ENCODE assay signal across 17 mouse cellular contexts in genomic region chr4:146492851-146493250, GRCm38 (mm10). TPM values are rescaled to one million over a fixed set of nuclear protein-coding genes. Genes with fewer than 3 reads are reported as not detected.
DNase-seq lines count a peak whose midpoint lies in the region; ATAC-seq and TF ChIP-seq lines count a peak whose summit lies in the region.
"Had no signal": no experiment of that assay in that cellular context is flagged by ENCODE, and none has a peak within 500 bp of the region (broad histone marks: within the 10 kb centered on the region; RNA-seq: fewer than 3 reads in every experiment).

No protein-coding gene starts in this region.

- no peaks in the 10 kb centered on the region for H3K4me1 ChIP-seq in hindbrain, postnatal 0 days (ENCODE audit: insufficient read depth, low read length)
- H3K4me1 ChIP-seq in hindbrain, embryonic 16.5 days (ENCODE audit: control insufficient read depth, insufficient read depth, low read depth, low read length) = no peaks in the 10 kb centered on the region
- H3K4me1 ChIP-seq: kidney, embryonic 15.5 days; lung, embryonic 15.5 days had no signal

- no peak for TF ChIP-seq CTCF in hindbrain, postnatal 0 days (IDR thresholded peaks at IDR 0.05; ENCODE audit: low read depth)

- peaks cover 57% of the 10 kb centered on the region for H3K9me3 ChIP-seq in hindbrain, postnatal 0 days (ENCODE audit: low read length)
- peaks cover 45% of the 10 kb centered on the region for H3K9me3 ChIP-seq in hindbrain, embryonic 16.5 days (ENCODE audit: control insufficient read depth, low read length)

- H3K4me2 ChIP-seq in hindbrain, postnatal 0 days (ENCODE audit: low read depth, low read length) = no peak overlapping the region
- no peak overlapping the region for H3K4me2 ChIP-seq in hindbrain, embryonic 16.5 days (ENCODE audit: low read length)
- H3K4me2 ChIP-seq: kidney, embryonic 15.5 days; lung, embryonic 15.5 days had no signal

- H3K27me3 ChIP-seq in hindbrain, postnatal 0 days (ENCODE audit: insufficient read depth, low read length) = no peaks in the 10 kb centered on the region
- H3K27me3 ChIP-seq in hindbrain, embryonic 16.5 days (replicated peaks; ENCODE audit: control insufficient read depth, insufficient read depth, low read length) = no peaks in the 10 kb centered on the region
- H3K27me3 ChIP-seq: kidney, embryonic 15.5 days; lung, embryonic 15.5 days had no signal

- H3K27ac ChIP-seq in hindbrain, postnatal 0 days = no peak overlapping the region
- no peak overlapping the region for H3K27ac ChIP-seq in hindbrain, embryonic 16.5 days (ENCODE audit: low read depth, low read length)
- H3K27ac ChIP-seq: heart, adult 2 months; kidney, embryonic 15.5 days; lung, embryonic 15.5 days had no signal

- H3K36me3 ChIP-seq in hindbrain, postnatal 0 days (ENCODE audit: insufficient read depth, low read length) = no peaks in the 10 kb centered on the region
- H3K36me3 ChIP-seq in hindbrain, embryonic 16.5 days (ENCODE audit: control insufficient read depth, insufficient read depth, low read length) = no peaks in the 10 kb centered on the region
- H3K36me3 ChIP-seq: kidney, embryonic 15.5 days; lung, embryonic 15.5 days had no signal

- H3K9ac ChIP-seq in hindbrain, postnatal 0 days (replicated peaks; ENCODE audit: low read length) = no peak overlapping the region
- H3K9ac ChIP-seq in hindbrain, embryonic 16.5 days (ENCODE audit: low read depth, low read length) = no peak overlapping the region
- H3K9ac ChIP-seq: kidney, embryonic 15.5 days; lung, embryonic 15.5 days had no signal

- 41% methylated on average over 1 of the region's 1 CpGs for WGBS in hindbrain, postnatal 0 days
- 40% methylated on average over 1 of the region's 1 CpGs for WGBS in hindbrain, embryonic 16.5 days

- peak; percentile 2 for DNase-seq in hindbrain, postnatal 0 days (ENCODE audit: low spot score)
- DNase-seq in ES-CJ7 (ENCODE audit: low read depth, low spot score) (peak; percentile 31), R1 (ENCODE audit: low read depth, low spot score) (peak; percentile 53)
- no peak for DNase-seq in left cerebral cortex, adult 18-20 months (ENCODE audit: low spot score in 2 of 2)
- DNase-seq in spleen, postnatal 14 days (ENCODE audit: low spot score in 2 of 2) = no peak
- DNase-seq: adrenal gland, adult 2 months; cerebellum, postnatal 10 days; embryo, embryonic 11 days; heart, adult 2 months; left cerebral cortex, postnatal 4 days; right cerebral cortex, adult 18-20 months had no signal

- no peak overlapping the region for H3K4me3 ChIP-seq in hindbrain, postnatal 0 days (ENCODE audit: low read length)
- H3K4me3 ChIP-seq in hindbrain, embryonic 16.5 days (ENCODE audit: low read length) = no peak overlapping the region
- H3K4me3 ChIP-seq: heart, adult 2 months; kidney, embryonic 15.5 days; lung, embryonic 15.5 days had no signal

- no peak for ATAC-seq in hindbrain, postnatal 0 days
- ATAC-seq in hindbrain, embryonic 16.5 days = no peak
- ATAC-seq in megakaryocyte-erythroid progenitor cell, adult 5-6 weeks (replicated peaks; ENCODE audit: low FRiP score, low TSS enrichment, poor library complexity, severe bottlenecking) = 0 out of 2 replicates have a peak, but pooled peaks have one; percentile 23

RNA-seq across cellular contexts. Expression of gene Zfp981, which starts 9.0 kb away (rescaled TPM):
- 0.16 TPM in 1 of 2 replicates, not detected in the other for total RNA-seq in hindbrain, postnatal 0 days (2014; rRNA removed)
- polyA plus RNA-seq in hindbrain, postnatal 0 days (2015; fragmentation: Nextera tagmentation; extraction: Ambion mirVana) = 0.08 and 0.11 TPM in 2 replicates
- polyA plus RNA-seq in hindbrain, embryonic 16.5 days (2015; fragmentation: Nextera tagmentation; extraction: Ambion mirVana) = 0.20 and 0.39 TPM in 2 replicates
- total RNA-seq in megakaryocyte-erythroid progenitor cell, adult 5-6 weeks (2014; fragmentation: Nextera tagmentation) = not detected in 2 replicates
- total RNA-seq in megakaryocyte-erythroid progenitor cell, adult 5-6 weeks (2017) = not detected in 2 replicates
- total RNA-seq in left cerebral cortex, adult 18-20 months (2021) = under 1 TPM; 0.12 to 0.23 TPM
- total RNA-seq: liver, adult 2 months had no signal
- polyA plus RNA-seq: adrenal gland, adult 2 months; CD4-positive, CD25-positive, alpha-beta regulatory T cell, adult 4 months; liver, adult 2 months; lung, embryonic 15.5 days had no signal

RNA-seq across cellular contexts. Expression of gene Zfp992, which starts 44.0 kb away (rescaled TPM):
- total RNA-seq in hindbrain, postnatal 0 days (2014; rRNA removed) = 2.5 and 3.0 TPM in 2 replicates
- polyA plus RNA-seq in hindbrain, postnatal 0 days (2015; fragmentation: Nextera tagmentation; extraction: Ambion mirVana) = 1.6 and 2.2 TPM in 2 replicates
- 2.7 TPM in 2 replicates for polyA plus RNA-seq in hindbrain, embryonic 16.5 days (2015; fragmentation: Nextera tagmentation; extraction: Ambion mirVana)
- total RNA-seq in megakaryocyte-erythroid progenitor cell, adult 5-6 weeks (2014; fragmentation: Nextera tagmentation) = 18.9 and 19.5 TPM in 2 replicates
- 9.3 and 11.8 TPM in 2 replicates for total RNA-seq in megakaryocyte-erythroid progenitor cell, adult 5-6 weeks (2017)
- 1 to 10 TPM; 2.5 to 3.2 TPM for total RNA-seq in left cerebral cortex, adult 18-20 months (2021)

Comparison
In these comparisons a context has a peak if more than half of its experiments do, and no peak if none do; other contexts are left out.
1. DNase-seq: peak in hindbrain, postnatal 0 days (single experiment), ES-CJ7 (single experiment) and R1 (single experiment); none in left cerebral cortex, adult 18-20 months (0 of 2) and spleen, postnatal 14 days (0 of 2).